Mouse (Mus musculus): ENCODE measurements at regions not wholly inside any gene's neighbourhood (a gene's known extent, or its start where the extent isn't known, plus 50 kb on each side); places are given as distances from the start of the nearest gene placed in this dataset.
A peak's percentile ranks its signal among the peaks of the same experiment; 100 is the strongest.

DNA sequence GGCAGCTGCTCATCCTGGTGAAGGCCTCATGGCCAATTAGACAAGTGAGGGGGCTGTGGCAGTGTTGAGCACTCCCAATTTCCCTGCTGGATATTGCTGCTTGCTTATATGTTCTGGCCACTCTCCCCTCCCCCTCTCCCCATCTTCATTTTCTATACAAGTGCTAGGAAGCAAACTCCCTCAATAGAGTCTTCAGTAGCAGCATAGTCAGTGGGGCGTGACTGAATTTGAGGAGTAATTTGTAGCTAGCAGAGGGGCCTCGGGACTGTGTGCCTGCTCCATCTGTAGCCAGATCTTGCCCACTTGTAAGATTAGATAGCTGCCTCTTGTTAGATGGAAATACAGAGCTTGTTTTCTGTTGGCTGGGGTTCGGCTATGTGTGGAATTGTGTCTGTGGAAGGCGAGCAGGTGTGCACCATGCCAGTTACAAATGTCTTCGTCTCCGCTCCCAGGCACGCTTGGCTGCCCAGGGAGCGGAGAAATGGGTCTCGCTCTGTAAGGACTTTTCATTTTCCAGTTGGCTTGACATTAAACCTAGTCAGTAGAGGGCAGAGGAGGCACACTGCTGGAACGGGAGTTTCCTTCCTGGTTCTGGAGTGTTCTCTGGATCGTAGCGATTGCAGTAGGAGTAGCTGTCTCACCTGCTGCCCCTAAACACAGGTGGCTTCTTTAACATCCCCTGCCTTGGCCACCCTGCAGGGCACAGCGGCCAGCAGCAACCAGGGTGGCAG, 163.1 kb downstream of the Matn1 start:
- DNase-seq (ENCODE audit: low spot score) = no peak
- Histone ChIP-seq H3K27ac (no peak overlapping the region), H3K9me3 (replicated peaks) (no peaks in the 10 kb centered on the region), H3K27me3 (ENCODE audit: low read depth, poor library complexity, severe bottlenecking) (peaks cover 4% of the 10 kb centered on the region; the same call in 1 of the 2 replicates), H3K4me1 (peaks cover 9% of the 10 kb centered on the region; the same call in 1 of the 2 replicates), H3K4me3 (no peak overlapping the region), H3K36me3 (no peaks in the 10 kb centered on the region)
- 85% methylated on average over 13 of the region's 13 CpGs for WGBS

DNA sequence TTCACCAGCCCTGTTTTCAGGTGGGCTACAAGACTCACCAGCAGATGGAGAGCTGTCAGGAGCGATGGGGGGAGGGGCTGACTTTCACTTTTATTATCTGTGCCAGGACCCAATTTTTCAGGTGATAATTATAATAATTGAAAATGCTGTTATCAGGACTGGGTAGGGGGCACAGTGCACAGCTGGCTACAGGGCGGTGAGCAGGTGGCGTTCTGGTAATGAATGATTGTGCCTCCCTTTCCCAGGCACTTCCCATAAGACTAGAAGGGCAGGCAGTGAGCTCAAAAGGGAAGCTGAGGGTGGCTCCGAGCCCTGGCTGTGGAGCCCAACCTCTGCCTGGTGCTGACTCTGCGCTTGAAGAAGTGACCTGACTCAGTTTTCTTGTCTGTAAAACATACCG, 168.4 kb downstream of the Matn1 start:
- no peaks in the 10 kb centered on the region for H3K36me3 ChIP-seq
- no peak overlapping the region for H3K4me3 ChIP-seq
- DNase-seq (ENCODE audit: low spot score) = no peak
- no peak overlapping the region for H3K27ac ChIP-seq
- H3K27me3 ChIP-seq (ENCODE audit: low read depth, poor library complexity, severe bottlenecking) = peaks cover 4% of the 10 kb centered on the region; the same call in 1 of the 2 replicates
- H3K4me1 ChIP-seq = peaks cover 15% of the 10 kb centered on the region
- no peaks in the 10 kb centered on the region for H3K9me3 ChIP-seq (replicated peaks)
- 74% methylated on average over 6 of the region's 6 CpGs for WGBS

DNA sequence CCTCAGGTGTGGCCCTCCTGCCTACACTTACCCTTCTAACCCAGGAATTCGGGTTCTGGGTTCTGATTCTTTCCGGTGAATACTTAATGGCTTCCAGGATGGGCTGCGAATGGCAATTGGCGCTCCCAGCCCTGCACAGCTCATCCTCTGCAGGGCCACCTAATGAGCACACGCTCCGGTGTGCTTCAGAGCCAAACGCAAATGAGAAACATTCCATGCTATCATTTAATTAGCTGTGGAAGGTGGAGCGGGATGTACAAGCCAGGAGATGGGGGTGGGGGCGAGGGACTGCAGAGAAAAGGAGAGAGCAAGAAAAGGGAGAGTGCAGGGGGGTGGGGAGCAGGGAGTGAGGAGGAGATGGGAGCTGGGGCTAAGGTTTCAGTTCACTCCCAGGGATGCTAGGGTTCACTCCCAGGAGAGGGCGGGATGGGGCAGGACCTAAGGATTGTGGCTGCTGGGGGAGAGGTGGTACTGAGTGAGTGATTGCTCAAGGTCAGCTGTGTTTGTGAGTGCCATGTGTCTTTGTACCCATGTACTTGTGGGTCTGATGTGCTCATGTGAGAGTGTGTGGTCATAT, 169.6 kb downstream of the Matn1 start:
- Histone ChIP-seq H3K27me3 (ENCODE audit: low read depth, poor library complexity, severe bottlenecking) (peaks cover 4% of the 10 kb centered on the region; the same call in 1 of the 2 replicates), H3K27ac (no peak overlapping the region), H3K36me3 (no peaks in the 10 kb centered on the region), H3K4me3 (no peak overlapping the region), H3K9me3 (replicated peaks) (no peaks in the 10 kb centered on the region), H3K4me1 (peaks cover 22% of the 10 kb centered on the region)
- 45% methylated on average over 10 of the region's 10 CpGs for WGBS
- no peak for DNase-seq (ENCODE audit: low spot score)

DNA sequence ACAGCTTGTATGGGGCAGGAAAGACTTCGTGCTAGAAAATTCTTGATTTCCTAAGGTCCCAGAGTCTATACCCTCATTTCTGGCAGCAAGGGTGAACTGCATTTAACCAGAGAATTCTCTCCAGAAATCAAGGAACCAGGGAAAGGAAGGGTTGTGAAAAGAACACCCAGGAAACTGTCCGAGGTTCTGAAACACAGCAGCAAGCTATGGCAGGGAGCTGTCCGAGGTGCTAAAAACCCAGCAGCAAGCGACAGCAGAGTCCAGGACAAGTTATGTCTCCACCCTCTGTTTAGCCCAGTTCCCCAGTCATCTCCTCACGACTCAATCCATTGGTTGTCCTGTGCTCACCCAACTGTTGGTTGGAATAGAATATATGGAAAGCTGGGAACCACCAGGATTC, 171.1 kb downstream of the Matn1 start:
- no peak overlapping the region for H3K27ac ChIP-seq
- H3K36me3 ChIP-seq = no peaks in the 10 kb centered on the region
- H3K4me3 ChIP-seq = no peak overlapping the region
- H3K4me1 ChIP-seq = peaks cover 20% of the 10 kb centered on the region
- no peaks in the 10 kb centered on the region for H3K9me3 ChIP-seq (replicated peaks)
- DNase-seq (ENCODE audit: low spot score) = peak; percentile 90
- WGBS = 15% methylated on average over 5 of the region's 5 CpGs
- peaks cover 4% of the 10 kb centered on the region; the same call in 1 of the 2 replicates for H3K27me3 ChIP-seq (ENCODE audit: low read depth, poor library complexity, severe bottlenecking)

DNA sequence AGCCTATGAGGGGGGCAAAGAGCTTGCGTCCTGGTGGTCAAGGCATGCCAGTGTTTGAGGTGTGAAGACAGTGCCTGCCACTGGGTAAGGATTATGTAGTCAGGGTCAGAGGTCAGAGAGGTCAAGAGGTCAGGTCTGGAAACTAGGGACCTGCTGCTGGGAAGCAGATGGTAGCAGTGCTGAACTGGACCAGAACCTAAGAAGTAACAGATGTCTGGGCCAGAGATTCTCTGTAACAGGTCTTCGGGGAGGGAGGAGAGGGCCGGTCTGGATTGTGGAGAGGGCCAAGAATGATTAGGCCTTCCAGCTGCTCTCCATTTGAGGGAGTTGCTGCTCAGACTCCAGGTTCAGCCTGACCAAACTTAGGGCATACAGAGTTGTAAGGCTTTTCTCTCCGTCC, 174.4 kb downstream of the Matn1 start:
- no peak overlapping the region for H3K4me3 ChIP-seq
- H3K36me3 ChIP-seq = no peaks in the 10 kb centered on the region
- no peak overlapping the region for H3K27ac ChIP-seq
- WGBS = 53% methylated on average over 4 of the region's 4 CpGs
- no peaks in the 10 kb centered on the region for H3K27me3 ChIP-seq (ENCODE audit: low read depth, poor library complexity, severe bottlenecking)
- DNase-seq (ENCODE audit: low spot score) = no peak
- no peaks in the 10 kb centered on the region for H3K9me3 ChIP-seq (replicated peaks)
- peaks cover 19% of the 10 kb centered on the region for H3K4me1 ChIP-seq

DNA sequence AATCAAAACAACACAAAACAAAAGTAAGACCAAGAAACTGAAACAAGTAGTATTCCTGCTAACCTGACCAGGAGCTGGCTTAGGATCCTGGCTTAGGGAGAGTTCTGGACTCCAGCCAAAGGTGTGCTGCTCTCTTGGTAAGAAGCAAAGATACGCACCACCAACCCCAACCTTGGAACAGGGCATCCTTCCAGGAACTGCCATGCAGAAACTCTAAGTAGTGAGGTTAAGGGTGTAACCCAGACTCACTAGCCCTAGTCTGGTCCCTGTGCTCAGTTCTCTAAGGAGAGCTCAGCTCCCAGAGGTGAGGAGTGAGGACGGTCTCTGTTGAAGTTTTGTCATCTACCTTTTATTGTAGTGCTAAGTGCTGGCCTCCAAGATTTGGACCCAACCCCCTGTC, 175.4 kb downstream of the Matn1 start:
- DNase-seq (ENCODE audit: low spot score) = no peak
- H3K4me1 ChIP-seq = peaks cover 14% of the 10 kb centered on the region
- no peaks in the 10 kb centered on the region for H3K36me3 ChIP-seq
- H3K27me3 ChIP-seq (ENCODE audit: low read depth, poor library complexity, severe bottlenecking) = no peaks in the 10 kb centered on the region
- H3K9me3 ChIP-seq (replicated peaks) = no peaks in the 10 kb centered on the region
- WGBS = 82% methylated on average over 2 of the region's 2 CpGs
- no peak overlapping the region for H3K27ac ChIP-seq
- H3K4me3 ChIP-seq = no peak overlapping the region

DNA sequence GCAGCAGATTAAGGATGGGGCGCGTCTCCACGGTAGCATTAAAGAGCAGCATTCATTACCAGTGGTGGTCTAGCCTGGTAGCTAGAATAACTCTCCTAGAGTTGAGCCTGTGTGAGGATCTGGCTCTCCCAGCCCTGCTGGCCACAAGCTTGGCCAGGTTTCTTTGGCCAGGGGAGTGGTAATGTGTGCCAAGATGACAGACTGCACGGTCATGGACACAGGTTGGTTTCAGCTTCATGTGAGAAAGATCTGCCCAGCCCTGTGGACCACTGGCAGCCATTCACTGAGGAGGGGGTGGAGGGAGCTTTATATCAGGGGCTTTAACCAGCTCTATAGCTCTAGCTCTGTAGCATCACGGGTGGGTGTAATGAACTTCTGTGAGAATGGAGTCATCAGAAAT, 176.5 kb downstream of the Matn1 start:
- no peak overlapping the region for H3K4me3 ChIP-seq
- H3K4me1 ChIP-seq = peaks cover 14% of the 10 kb centered on the region
- no peaks in the 10 kb centered on the region for H3K9me3 ChIP-seq (replicated peaks)
- H3K27ac ChIP-seq = no peak overlapping the region
- DNase-seq (ENCODE audit: low spot score) = no peak
- H3K36me3 ChIP-seq = no peaks in the 10 kb centered on the region
- H3K27me3 ChIP-seq (ENCODE audit: low read depth, poor library complexity, severe bottlenecking) = no peaks in the 10 kb centered on the region
- 95% methylated on average over 5 of the region's 5 CpGs for WGBS

DNA sequence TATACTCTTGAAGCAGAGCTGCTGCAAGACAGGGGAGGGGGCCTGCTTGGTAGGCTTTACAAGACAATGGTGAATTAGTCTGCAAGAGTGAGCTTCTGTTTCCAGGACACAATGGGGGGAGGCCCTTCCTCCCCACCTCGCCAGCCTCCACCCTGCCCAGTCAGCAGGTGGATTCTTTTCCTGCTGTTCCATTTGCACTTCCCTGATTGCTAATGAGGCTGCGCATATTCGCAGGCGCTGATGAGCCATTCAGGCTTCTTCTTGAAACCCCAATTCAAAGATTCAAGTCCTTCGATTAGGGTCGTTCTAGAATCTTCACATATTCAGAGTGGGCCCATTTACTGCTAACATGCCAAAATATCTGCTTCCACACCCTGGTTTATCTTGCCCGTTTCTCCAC, 181.8 kb downstream of the Matn1 start:
- Histone ChIP-seq H3K27ac (no peak overlapping the region), H3K9me3 (replicated peaks) (no peaks in the 10 kb centered on the region), H3K4me3 (no peak overlapping the region), H3K36me3 (no peaks in the 10 kb centered on the region), H3K27me3 (ENCODE audit: low read depth, poor library complexity, severe bottlenecking) (peaks cover 4% of the 10 kb centered on the region; the same call in 1 of the 2 replicates), H3K4me1 (peaks cover 8% of the 10 kb centered on the region)
- no peak for DNase-seq (ENCODE audit: low spot score)
- WGBS = 53% methylated on average over 7 of the region's 7 CpGs

DNA sequence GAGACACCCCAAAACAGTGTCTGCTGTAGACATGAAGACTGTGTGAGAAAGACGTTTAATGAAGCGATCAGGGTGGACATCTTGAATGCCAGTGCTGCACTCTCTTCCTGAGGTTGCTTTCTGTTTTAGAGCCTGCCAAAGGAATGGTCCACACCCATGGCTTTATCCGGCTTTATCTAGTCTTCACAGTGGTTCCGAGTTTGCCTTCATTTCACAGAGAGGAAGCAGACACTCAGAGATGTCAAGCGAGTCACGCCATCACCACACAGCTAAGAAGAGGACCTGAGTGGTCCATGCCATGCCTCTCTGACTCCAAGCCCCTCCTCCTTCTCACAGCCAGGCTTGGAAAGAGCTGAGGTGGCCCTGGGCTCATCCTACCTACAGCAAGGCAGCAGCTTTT, 182.7 kb downstream of the Matn1 start:
- no peak for DNase-seq (ENCODE audit: low spot score)
- H3K4me3 ChIP-seq = no peak overlapping the region
- H3K36me3 ChIP-seq = no peaks in the 10 kb centered on the region
- 83% methylated on average over 6 of the region's 6 CpGs for WGBS
- peaks cover 4% of the 10 kb centered on the region; the same call in 1 of the 2 replicates for H3K27me3 ChIP-seq (ENCODE audit: low read depth, poor library complexity, severe bottlenecking)
- no peaks in the 10 kb centered on the region for H3K9me3 ChIP-seq (replicated peaks)
- no peak overlapping the region for H3K27ac ChIP-seq
- H3K4me1 ChIP-seq = peaks cover 8% of the 10 kb centered on the region

DNA sequence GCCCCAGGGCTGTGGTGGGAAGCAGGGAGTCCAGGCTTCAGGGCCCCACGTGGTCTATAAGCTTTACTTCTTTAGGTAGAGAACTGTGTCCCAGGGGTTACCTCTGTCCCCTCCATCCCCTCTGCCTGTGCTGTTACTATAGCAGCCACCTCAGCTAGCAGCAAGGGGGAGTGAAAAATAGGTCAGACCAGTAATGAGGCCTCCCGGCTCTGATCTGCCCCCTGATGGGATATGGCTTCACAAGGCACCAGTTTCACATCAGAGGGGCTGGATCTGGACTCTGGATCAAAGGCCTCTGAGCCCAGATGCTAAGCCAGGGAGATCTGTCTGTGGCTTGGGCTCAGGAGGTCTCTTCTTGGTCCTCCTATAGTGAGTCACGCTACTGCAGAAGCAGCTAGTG, 184.5 kb downstream of the Matn1 start:
- Histone ChIP-seq H3K9me3 (replicated peaks) (no peaks in the 10 kb centered on the region), H3K27ac (no peak overlapping the region), H3K4me3 (no peak overlapping the region), H3K27me3 (ENCODE audit: low read depth, poor library complexity, severe bottlenecking) (peaks cover 4% of the 10 kb centered on the region; the same call in 1 of the 2 replicates), H3K4me1 (peaks cover 11% of the 10 kb centered on the region), H3K36me3 (no peaks in the 10 kb centered on the region)
- 25% methylated on average over 3 of the region's 3 CpGs for WGBS
- DNase-seq (ENCODE audit: low spot score) = no peak

DNA sequence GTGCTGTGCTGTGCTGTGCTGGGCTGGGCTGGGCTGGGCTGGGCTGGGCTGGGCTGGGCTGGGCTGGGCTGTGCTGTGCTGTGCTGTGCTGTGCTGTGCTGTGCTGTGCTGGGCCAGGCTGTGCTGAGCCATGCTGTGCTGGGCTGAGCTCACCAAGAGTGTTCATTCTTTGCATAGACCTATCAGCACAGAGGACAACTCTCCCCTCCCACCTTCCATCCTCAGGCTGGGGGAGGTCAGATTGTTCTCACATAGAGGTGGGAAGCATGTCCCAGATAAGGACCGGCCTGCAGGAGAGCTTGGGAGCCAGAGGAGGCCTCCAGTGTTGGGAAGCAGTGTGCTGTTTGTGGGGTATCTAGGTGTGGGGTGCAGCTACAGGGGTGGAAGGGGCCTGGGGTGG, 188.0 kb downstream of the Matn1 start:
- H3K36me3 ChIP-seq = no peaks in the 10 kb centered on the region
- peaks cover 16% of the 10 kb centered on the region for H3K4me1 ChIP-seq
- 37% methylated on average over 1 of the region's 1 CpGs for WGBS
- DNase-seq (ENCODE audit: low spot score) = no peak
- H3K27ac ChIP-seq = no peak overlapping the region
- no peaks in the 10 kb centered on the region for H3K9me3 ChIP-seq (replicated peaks)
- no peak overlapping the region for H3K4me3 ChIP-seq
- 0 out of 2 replicates have a peak, but pooled peaks cover 4% of the 10 kb centered on the region for H3K27me3 ChIP-seq (ENCODE audit: low read depth, poor library complexity, severe bottlenecking)

DNA sequence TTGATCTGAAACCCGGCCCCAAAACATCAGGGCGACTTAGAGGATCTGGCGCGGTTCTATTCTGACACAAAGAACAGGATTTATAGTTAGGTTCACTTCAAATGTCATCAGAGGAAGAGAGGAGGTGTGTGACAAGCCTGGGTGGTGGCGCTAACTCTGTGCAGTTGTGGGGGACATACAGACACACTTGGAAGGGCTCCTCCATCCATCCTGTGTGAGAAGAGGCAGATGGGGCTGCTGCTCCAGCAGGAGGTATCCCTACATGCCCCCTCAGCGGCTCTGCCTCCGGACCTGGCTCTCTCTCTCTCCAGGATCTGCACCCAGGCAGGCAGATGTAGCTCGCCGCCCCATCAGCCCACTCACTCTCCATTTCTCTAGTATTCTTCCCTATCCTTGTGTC, 188.6 kb downstream of the Matn1 start:
- Histone ChIP-seq H3K27ac (no peak overlapping the region), H3K36me3 (no peaks in the 10 kb centered on the region)

DNA sequence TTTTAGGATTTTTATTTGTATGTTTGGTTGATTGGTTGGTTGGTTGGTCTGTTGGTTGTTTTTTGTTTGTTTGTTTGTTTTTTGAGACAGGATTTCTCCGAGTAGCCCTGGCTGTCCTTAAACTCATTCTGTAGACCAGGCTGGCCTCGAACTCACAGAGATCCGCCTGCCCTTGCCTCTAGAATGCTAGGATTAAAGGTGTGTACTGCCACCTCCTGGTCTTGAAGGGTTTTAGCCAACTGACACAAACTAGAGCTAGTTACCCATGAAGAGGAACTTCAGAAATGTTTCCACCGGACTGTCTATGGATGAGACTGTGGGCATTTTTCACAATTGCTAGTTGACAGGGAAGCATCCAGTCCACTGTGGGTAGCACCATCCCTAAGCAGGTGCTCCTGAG, 191.7 kb downstream of the Matn1 start:
- no peaks in the 10 kb centered on the region for H3K36me3 ChIP-seq
- H3K27ac ChIP-seq = no peak overlapping the region
- H3K9me3 ChIP-seq (replicated peaks) = no peaks in the 10 kb centered on the region
- peaks cover 8% of the 10 kb centered on the region; the same call in 1 of the 2 replicates for H3K4me1 ChIP-seq
- H3K27me3 ChIP-seq (ENCODE audit: low read depth, poor library complexity, severe bottlenecking) = no peaks in the 10 kb centered on the region
- no peak overlapping the region for H3K4me3 ChIP-seq
- 87% methylated on average over 4 of the region's 4 CpGs for WGBS
- DNase-seq (ENCODE audit: low spot score) = no peak

More for the DNA sequence above, 188.6 kb downstream of the Matn1 start:
- Histone ChIP-seq H3K4me1 (peaks cover 16% of the 10 kb centered on the region), H3K27me3 (ENCODE audit: low read depth, poor library complexity, severe bottlenecking) (0 out of 2 replicates have a peak, but pooled peaks cover 4% of the 10 kb centered on the region), H3K4me3 (no peak overlapping the region), H3K9me3 (replicated peaks) (no peaks in the 10 kb centered on the region)
- no peak for DNase-seq (ENCODE audit: low spot score)
- WGBS = 65% methylated on average over 9 of the region's 9 CpGs

Data from limb, embryonic 10.5 days (tissue).